Mouse (Mus musculus): ENCODE measurements around the gene Ankrd60. TPM values are rescaled to one million over a fixed set of nuclear protein-coding genes. Genes with fewer than 3 reads are reported as not detected.

Ankrd60 gene
- not detected in 4 replicates for total RNA-seq (2023; ENCODE audit: inconsistent age)

GRCm38 (mm10) chr2:173577669-173578557, at the start of gene Ankrd60:
TSS of gene Ankrd60 (minus strand) at chr2:173578365.

GRCm38 (mm10) chr2:173522376-173522775, 55.8 kb downstream of the Ankrd60 start, which contains the start of gene 1700021F07Rik:
TSS of gene 1700021F07Rik (plus strand) at chr2:173522586.

Other genes starting within 250 kb of the Ankrd60 start
- not detected in 4 replicates for gene 1700021F07Rik, start 55.8 kb downstream of the Ankrd60 start, total RNA-seq (2023; ENCODE audit: inconsistent age)
- 20.8 to 27.0 TPM (median 25.6 TPM) in 4 replicates for gene Rab22a, start 81.4 kb upstream of the Ankrd60 start, total RNA-seq (2023; ENCODE audit: inconsistent age)
- gene 1700010B08Rik, start 141.1 kb upstream of the Ankrd60 start, total RNA-seq (2023; ENCODE audit: inconsistent age): not detected in 4 replicates
- 35.5 to 47.7 TPM (median 39.4 TPM) in 4 replicates for gene Vapb, start 159.1 kb upstream of the Ankrd60 start, total RNA-seq (2023; ENCODE audit: inconsistent age)